Mouse (Mus musculus) brain, embryonic 14.5 days (tissue): ENCODE data around the gene Hoxa13.

Experiments
- CTCF ChIP-seq: fragments of 200-500 bp; IDR thresholded peaks from 2 replicates; pipeline ENCODE4 v1.5.1; 2012; ENCODE audit warnings: inconsistent platforms, mild to moderate bottlenecking, moderate library complexity, borderline replicate concordance; ENCODE audit not compliant: insufficient read depth, insufficient read length; ENCODE audit errors: extremely low read depth
- POLR2A ChIP-seq: fragments of 200-500 bp; IDR thresholded peaks from 2 replicates; pipeline ENCODE4 v1.6.1; 2012; ENCODE audit warnings: mild to moderate bottlenecking, inconsistent platforms, borderline replicate concordance; ENCODE audit not compliant: poor library complexity, insufficient read depth, insufficient read length, severe bottlenecking; ENCODE audit errors: extremely low read depth

DNA sequence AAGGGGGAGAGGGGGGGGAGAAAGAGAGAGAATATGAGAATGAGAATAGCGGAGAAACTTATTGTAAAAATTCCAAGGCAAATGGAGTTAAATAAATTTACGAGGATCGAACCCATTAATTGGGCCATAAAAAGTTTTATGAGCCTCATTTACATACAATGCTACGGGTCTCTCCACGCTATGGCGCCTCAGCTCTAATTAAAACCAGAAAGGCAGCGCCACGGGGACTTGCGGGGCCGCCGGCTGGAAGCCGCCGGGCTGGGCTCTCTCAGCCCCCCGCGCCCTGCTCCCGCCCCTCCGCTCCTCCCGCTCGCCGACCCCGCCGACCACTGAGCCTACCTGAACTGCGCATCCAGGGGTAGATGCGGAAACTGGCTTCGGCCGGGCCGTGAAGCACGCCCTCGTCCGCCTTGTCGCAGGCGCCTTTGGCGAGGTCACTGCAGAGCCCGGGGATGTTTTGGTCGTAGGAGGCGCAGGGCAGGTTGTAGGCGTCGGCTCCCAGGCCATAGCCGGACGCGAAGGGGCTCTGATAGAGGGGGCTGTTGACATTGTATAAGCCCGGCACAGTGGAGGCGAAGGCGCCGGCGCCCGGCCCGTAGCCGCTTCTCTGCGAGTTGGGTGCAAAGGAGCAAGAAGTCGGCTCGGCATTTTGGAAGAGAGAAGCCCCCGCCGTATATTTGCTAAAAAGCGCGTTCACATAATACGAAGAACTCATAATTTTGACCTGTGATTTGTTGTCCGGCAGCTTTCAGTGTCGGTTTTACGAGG is 43.8 kb downstream of the Hoxa13 start:
- TF ChIP-seq CTCF (no peak), POLR2A (no peak)
